Mouse (Mus musculus) urinary bladder, adult 2 months (tissue): ENCODE results near the gene Mms19. TPM values are rescaled to one million over a fixed set of nuclear protein-coding genes. Genes with fewer than 3 reads are reported as not detected.
"Not testable (repeated sequence)": the region's sequence is repeated elsewhere in the genome, so short reads cannot be mapped to it uniquely, and the experiment has no call there.

ENCODE experiments used
- DNase-seq: peaks from one replicate; pipeline ENCODE4 v3.0.0; 2022; ENCODE audit warnings: low spot score
- polyA plus RNA-seq: library from polyadenylated mRNA; depleted of rRNA; stranded (reverse); fragments of >200 nt; gene quantifications from 2 replicates; pipeline ENCODE4 v1.2.3, GENCODE M21; 2012

Gene Mms19
- polyA plus RNA-seq, 1 experiment, result 60.4 TPM

DNA sequence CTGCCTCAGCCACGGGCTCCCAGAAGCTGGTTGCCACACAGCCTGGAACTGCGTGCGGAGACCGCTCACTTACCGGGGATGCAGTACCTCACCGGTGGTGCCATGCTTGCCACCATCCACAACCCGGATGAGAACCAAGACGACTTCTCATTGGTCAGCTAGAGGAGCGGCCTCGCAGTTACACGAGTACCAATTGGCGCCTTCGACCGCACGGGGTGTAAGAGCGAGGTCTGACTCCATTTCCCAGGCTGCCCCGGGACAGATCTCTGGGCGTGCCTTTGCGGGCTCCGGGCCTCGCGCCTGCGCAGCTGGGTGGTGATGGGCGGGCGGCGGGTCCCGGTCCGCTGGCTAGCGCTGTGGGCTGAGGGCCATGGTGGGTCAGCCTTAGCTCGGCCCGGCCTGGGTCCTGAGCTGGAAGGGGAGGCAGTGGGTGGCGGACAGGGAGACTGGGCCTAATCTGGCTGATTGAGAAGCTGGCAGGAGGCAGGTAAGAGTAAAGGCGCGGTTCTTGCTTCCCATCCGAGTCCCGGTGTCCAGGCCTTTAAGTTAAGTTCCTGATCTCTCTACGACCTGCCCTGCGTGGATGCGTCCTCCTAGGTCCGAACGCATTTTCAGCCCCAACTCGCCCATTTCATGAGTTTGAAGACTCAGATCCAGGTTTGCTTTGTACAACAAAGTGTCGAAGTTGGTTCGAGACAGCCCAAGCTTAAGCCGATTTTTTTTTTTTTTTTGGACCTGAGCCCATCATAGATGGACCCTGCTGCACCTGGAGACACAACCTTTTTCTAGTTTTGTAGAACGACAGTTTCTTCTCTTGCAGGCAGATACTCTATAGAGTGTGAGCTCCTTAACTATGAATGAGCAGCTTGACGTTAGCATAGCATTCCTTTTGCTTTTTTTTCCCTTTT, 47.5 kb downstream of the Mms19 start, which contains the start of the genes Exosc1 and Zdhhc16:
Exosc1 (minus strand) TSS at position 245 of the 908 bp plus-strand sequence.
Zdhhc16 (plus strand) TSS at position 302 of the 908 bp plus-strand sequence.
- peak; percentile 98 for DNase-seq

GRCm38 (mm10) chr19:41932686-41933085, 48.3 kb downstream of the Mms19 start:
- DNase-seq, result no peak

- no peak for DNase-seq
Measured at GRCm38 (mm10) chr19:41920412-41921067, 60.4 kb downstream of the Mms19 start.

- no peak for DNase-seq
Measured at GRCm38 (mm10) chr19:41919471-41919870, 61.5 kb downstream of the Mms19 start.

- no peak for DNase-seq
Measured at GRCm38 (mm10) chr19:41916853-41917252, 64.1 kb downstream of the Mms19 start.

DNA sequence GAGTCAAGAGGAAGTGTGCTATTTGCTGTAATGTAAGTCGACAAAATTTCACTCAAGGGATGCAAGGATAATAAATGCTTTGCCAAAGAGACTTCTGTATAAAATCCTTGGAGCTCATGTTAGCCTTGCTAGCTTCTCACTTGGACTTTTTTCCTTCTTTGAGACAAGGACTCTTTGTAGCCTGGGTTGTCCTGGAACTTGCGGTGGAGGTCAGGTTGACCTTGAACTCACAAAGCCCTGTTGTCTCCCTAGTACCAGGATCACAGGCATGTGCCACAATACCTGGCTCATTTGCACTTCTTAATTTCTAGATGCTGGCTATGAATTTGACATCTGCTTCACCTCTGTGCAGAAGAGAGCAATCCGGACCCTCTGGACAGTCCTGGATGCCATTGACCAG, 65.7 kb downstream of the Mms19 start:
- DNase-seq, result no peak

- not testable (repeated sequence) for DNase-seq
Measured at GRCm38 (mm10) chr19:41914592-41914882, 66.4 kb downstream of the Mms19 start.

- no peak for DNase-seq
Measured at GRCm38 (mm10) chr19:41913774-41914591, 67.0 kb downstream of the Mms19 start.

- no peak for DNase-seq
Measured at GRCm38 (mm10) chr19:41912121-41913080, 68.6 kb downstream of the Mms19 start.

GRCm38 (mm10) chr19:41911178-41912073, 69.5 kb downstream of the Mms19 start, which contains the start of gene Pgam1:
TSS of gene Pgam1 (plus strand) at chr19:41911923.
- peak; percentile 86 for DNase-seq

DNA sequence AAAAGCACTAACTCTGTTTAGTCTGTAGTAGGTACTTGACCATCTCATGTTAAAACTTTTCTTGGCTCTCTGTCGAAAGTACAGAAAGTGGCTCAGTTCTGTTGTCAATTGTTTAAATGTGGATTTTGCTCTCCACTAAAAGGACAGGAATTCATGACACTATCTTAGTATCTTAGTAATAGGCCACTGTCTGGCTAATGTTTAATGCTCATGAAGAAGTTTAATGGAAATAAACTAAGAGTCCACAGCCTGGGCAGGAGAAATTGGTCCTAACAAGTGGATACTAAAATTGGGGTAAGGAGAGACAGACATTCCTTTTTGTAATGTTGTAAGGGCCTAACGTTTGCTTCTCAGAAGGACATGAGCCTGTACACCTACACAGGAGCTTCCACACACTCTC, 70.6 kb downstream of the Mms19 start:
- no peak for DNase-seq

- DNase-seq, result no peak
Measured at GRCm38 (mm10) chr19:41908736-41909135, 72.2 kb downstream of the Mms19 start.

GRCm38 (mm10) chr19:41907079-41907760, 73.7 kb downstream of the Mms19 start:
- no peak for DNase-seq

DNA sequence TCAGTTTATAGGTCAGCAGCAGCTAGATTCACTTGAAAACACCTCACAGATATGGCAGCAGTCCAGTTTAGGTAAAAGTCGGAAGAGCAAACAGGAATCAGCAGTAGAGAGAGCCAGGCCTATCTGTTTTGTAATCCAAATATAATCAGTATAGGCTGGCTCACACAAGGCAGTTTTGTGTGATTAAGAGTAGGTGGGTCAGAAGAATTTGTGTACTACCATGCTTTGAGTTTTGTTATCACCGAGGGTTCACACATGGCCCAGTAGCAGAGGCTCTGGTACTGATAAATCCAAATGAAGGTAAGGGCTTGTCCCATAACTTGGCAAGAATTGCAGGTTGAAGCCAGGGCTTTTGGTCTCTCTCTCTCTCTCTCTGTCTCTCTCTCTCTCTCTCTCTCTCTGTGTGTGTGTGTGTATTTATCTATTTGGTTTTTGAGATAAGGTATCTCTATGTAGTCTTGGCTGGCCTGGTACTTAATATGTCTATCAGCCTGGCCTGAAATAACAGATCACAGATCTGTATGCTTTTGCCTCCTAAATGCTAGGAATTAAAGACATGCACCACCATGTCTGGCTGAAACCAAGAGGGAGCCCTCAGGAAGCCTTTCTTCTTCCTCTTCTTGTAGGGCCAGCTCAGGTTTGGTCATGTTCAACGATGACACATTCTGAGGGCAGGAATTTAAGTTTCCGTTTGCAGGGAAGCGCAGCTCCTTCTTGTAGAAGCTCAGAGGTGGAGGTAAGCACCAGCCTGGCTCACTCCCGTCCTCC, 74.5 kb downstream of the Mms19 start:
- no peak for DNase-seq

DNA sequence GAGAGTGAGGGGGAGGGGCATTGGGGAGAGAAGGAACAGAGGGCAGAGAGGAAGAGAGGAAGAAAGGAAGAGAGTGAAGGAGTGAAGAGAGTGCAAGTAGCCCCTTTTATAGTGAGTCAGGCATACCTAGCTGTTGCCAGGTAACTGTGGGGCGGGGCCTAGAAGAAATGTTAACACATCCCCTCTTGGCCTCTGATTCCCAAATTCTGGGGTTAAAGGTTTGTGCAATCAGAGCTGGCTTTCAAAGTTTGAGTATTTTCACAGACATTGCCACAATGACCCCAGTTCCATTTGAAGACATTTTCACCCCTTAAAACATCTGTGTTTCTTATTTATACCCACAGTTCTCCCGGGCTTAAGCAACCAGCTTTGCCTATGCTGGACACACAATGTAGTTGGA, 75.7 kb downstream of the Mms19 start:
- no peak for DNase-seq

GRCm38 (mm10) chr19:41902848-41903593, 77.9 kb downstream of the Mms19 start:
- DNase-seq, result no peak

GRCm38 (mm10) chr19:41901696-41902095, 79.3 kb downstream of the Mms19 start:
- no peak for DNase-seq
